Mouse (Mus musculus): ENCODE data around the gene Cyp4f18. TPM values are rescaled to one million over a fixed set of nuclear protein-coding genes. Genes with fewer than 3 reads are reported as not detected.

Gene Cyp4f18
- polyA plus RNA-seq, 1 experiment: 0.16 TPM

GRCm38 (mm10) chr8:71988867-71989599 is 20.4 kb downstream of the Cyp4f18 start:
- no peak overlapping the region for H3K4me2 ChIP-seq (ENCODE audit: low read depth)
- H3K27me3 ChIP-seq (ENCODE audit: control insufficient read depth, insufficient read depth, insufficient read length): peaks cover 35% of the 10 kb centered on the region
- no peak overlapping the region for H3ac ChIP-seq (ENCODE audit: control insufficient read depth, insufficient read length)
- no peak overlapping the region for H3K4me3 ChIP-seq
- no peaks in the 10 kb centered on the region for H3K79me2 ChIP-seq (ENCODE audit: control insufficient read depth, insufficient read depth)
- H3K36me3 ChIP-seq (ENCODE audit: control insufficient read depth, insufficient read depth): no peaks in the 10 kb centered on the region
- no peak for TF ChIP-seq CEBPB (IDR thresholded peaks at IDR 0.05; ENCODE audit: insufficient read depth, poor library complexity, severe bottlenecking)

GRCm38 (mm10) chr8:71988110-71988866 is 21.1 kb downstream of the Cyp4f18 start:
- no peak overlapping the region for H3K4me2 ChIP-seq (ENCODE audit: low read depth)
- H3K79me2 ChIP-seq (ENCODE audit: control insufficient read depth, insufficient read depth): no peaks in the 10 kb centered on the region
- no peak for TF ChIP-seq TCF12 (IDR thresholded peaks at IDR 0.05; ENCODE audit: insufficient read depth, poor library complexity, severe bottlenecking)
- TF ChIP-seq MAX (IDR thresholded peaks at IDR 0.05; ENCODE audit: low read depth): no peak
- TF ChIP-seq MYOD1 (IDR thresholded peaks at IDR 0.05; ENCODE audit: control insufficient read depth in 1 of 3, insufficient read length in 2 of 3, low read depth in 2 of 3): no peak
- TF ChIP-seq TCF3 (IDR thresholded peaks at IDR 0.05; ENCODE audit: insufficient read length, low read depth): no peak
- no peak for TF ChIP-seq SRF (IDR thresholded peaks at IDR 0.05; ENCODE audit: control insufficient read depth, insufficient read length, low read depth)
- no peak for TF ChIP-seq MYOG (IDR thresholded peaks at IDR 0.05; ENCODE audit: control insufficient read depth in 1 of 3, insufficient read depth in 1 of 3, insufficient read length in 2 of 3, low read depth in 2 of 3)
- TF ChIP-seq POLR2AphosphoS2 (IDR thresholded peaks at IDR 0.05; ENCODE audit: insufficient read length, low read depth): no peak
- peaks cover 34% of the 10 kb centered on the region for H3K27me3 ChIP-seq (ENCODE audit: control insufficient read depth, insufficient read depth, insufficient read length)
- no peak overlapping the region for H3K4me3 ChIP-seq
- H3ac ChIP-seq (ENCODE audit: control insufficient read depth, insufficient read length): no peak overlapping the region
- no peaks in the 10 kb centered on the region for H3K36me3 ChIP-seq (ENCODE audit: control insufficient read depth, insufficient read depth)

GRCm38 (mm10) chr8:71984601-71985000 is 24.8 kb downstream of the Cyp4f18 start:
- no peaks in the 10 kb centered on the region for H3K36me3 ChIP-seq (ENCODE audit: control insufficient read depth, insufficient read depth)

GRCm38 (mm10) chr8:71981456-71981855 is 28.0 kb downstream of the Cyp4f18 start:
- no peak overlapping the region for H3K4me2 ChIP-seq (ENCODE audit: low read depth)
- peaks cover under 1% of the 10 kb centered on the region for H3K27me3 ChIP-seq (ENCODE audit: control insufficient read depth, insufficient read depth, insufficient read length)
- no peaks in the 10 kb centered on the region for H3K36me3 ChIP-seq (ENCODE audit: control insufficient read depth, insufficient read depth)
- no peak overlapping the region for H3K4me3 ChIP-seq
- no peak for TF ChIP-seq SRF (IDR thresholded peaks at IDR 0.05; ENCODE audit: control insufficient read depth, insufficient read length, low read depth)
- H3K79me2 ChIP-seq (ENCODE audit: control insufficient read depth, insufficient read depth): no peaks in the 10 kb centered on the region
- no peak overlapping the region for H3ac ChIP-seq (ENCODE audit: control insufficient read depth, insufficient read length)

More at GRCm38 (mm10) chr8:71984601-71985000, 24.8 kb downstream of the Cyp4f18 start:
- Histone ChIP-seq H3K79me2 (ENCODE audit: control insufficient read depth, insufficient read depth) (no peaks in the 10 kb centered on the region), H3K4me2 (ENCODE audit: low read depth) (no peak overlapping the region), H3K27me3 (ENCODE audit: control insufficient read depth, insufficient read depth, insufficient read length) (peaks cover 19% of the 10 kb centered on the region), H3ac (ENCODE audit: control insufficient read depth, insufficient read length) (no peak overlapping the region), H3K4me3 (no peak overlapping the region)
- no peak for TF ChIP-seq MYOG (IDR thresholded peaks at IDR 0.05; ENCODE audit: control insufficient read depth in 1 of 3, insufficient read depth in 1 of 3, insufficient read length in 2 of 3, low read depth in 2 of 3)
- no peak for TF ChIP-seq MAX (IDR thresholded peaks at IDR 0.05; ENCODE audit: low read depth)
- no peak for TF ChIP-seq CEBPB (IDR thresholded peaks at IDR 0.05; ENCODE audit: insufficient read depth, poor library complexity, severe bottlenecking)
- no peak for TF ChIP-seq E2F4 (IDR thresholded peaks at IDR 0.05; ENCODE audit: insufficient read depth)
- no peak for TF ChIP-seq SRF (IDR thresholded peaks at IDR 0.05; ENCODE audit: control insufficient read depth, insufficient read length, low read depth)
- TF ChIP-seq POLR2AphosphoS2 (IDR thresholded peaks at IDR 0.05; ENCODE audit: insufficient read length, low read depth): no peak
- TF ChIP-seq REST (IDR thresholded peaks at IDR 0.05; ENCODE audit: insufficient read depth, insufficient read length): no peak
- no peak for TF ChIP-seq TCF3 (IDR thresholded peaks at IDR 0.05; ENCODE audit: insufficient read length, low read depth)
- TF ChIP-seq USF1 (IDR thresholded peaks at IDR 0.05; ENCODE audit: low read depth): no peak
- no peak for TF ChIP-seq TCF12 (IDR thresholded peaks at IDR 0.05; ENCODE audit: insufficient read depth, poor library complexity, severe bottlenecking)
- no peak for TF ChIP-seq POLR2A (IDR thresholded peaks at IDR 0.05; ENCODE audit: insufficient read length, low read depth)
- no peak for TF ChIP-seq MYOD1 (IDR thresholded peaks at IDR 0.05; ENCODE audit: control insufficient read depth in 1 of 3, insufficient read length in 2 of 3, low read depth in 2 of 3)

GRCm38 (mm10) chr8:71981032-71981431 is 28.4 kb downstream of the Cyp4f18 start:
- TF ChIP-seq MYOD1 (IDR thresholded peaks at IDR 0.05; ENCODE audit: control insufficient read depth in 1 of 3, insufficient read length in 2 of 3, low read depth in 2 of 3): no peak
- no peak for TF ChIP-seq REST (IDR thresholded peaks at IDR 0.05; ENCODE audit: insufficient read depth, insufficient read length)
- TF ChIP-seq TCF3 (IDR thresholded peaks at IDR 0.05; ENCODE audit: insufficient read length, low read depth): no peak
- no peak for TF ChIP-seq POLR2A (IDR thresholded peaks at IDR 0.05; ENCODE audit: insufficient read length, low read depth)
- no peak for TF ChIP-seq CEBPB (IDR thresholded peaks at IDR 0.05; ENCODE audit: insufficient read depth, poor library complexity, severe bottlenecking)
- no peak for TF ChIP-seq MYOG (IDR thresholded peaks at IDR 0.05; ENCODE audit: control insufficient read depth in 1 of 3, insufficient read depth in 1 of 3, insufficient read length in 2 of 3, low read depth in 2 of 3)
- no peak for TF ChIP-seq MAX (IDR thresholded peaks at IDR 0.05; ENCODE audit: low read depth)
- Histone ChIP-seq H3ac (ENCODE audit: control insufficient read depth, insufficient read length) (no peak overlapping the region), H3K36me3 (ENCODE audit: control insufficient read depth, insufficient read depth) (no peaks in the 10 kb centered on the region), H3K79me2 (ENCODE audit: control insufficient read depth, insufficient read depth) (no peaks in the 10 kb centered on the region), H3K4me2 (ENCODE audit: low read depth) (no peak overlapping the region), H3K4me3 (no peak overlapping the region), H3K27me3 (ENCODE audit: control insufficient read depth, insufficient read depth, insufficient read length) (no peaks in the 10 kb centered on the region)

Measured in myocyte (in vitro differentiated cells).